Mouse (Mus musculus): ENCODE data around the gene Gm42420. TPM values are rescaled to one million over a fixed set of nuclear protein-coding genes. Genes with fewer than 3 reads are reported as not detected.

Gm42420 gene
- total RNA-seq, 2 experiments from 2014 or later, result 0.88 TPM; not detected in 1

DNA sequence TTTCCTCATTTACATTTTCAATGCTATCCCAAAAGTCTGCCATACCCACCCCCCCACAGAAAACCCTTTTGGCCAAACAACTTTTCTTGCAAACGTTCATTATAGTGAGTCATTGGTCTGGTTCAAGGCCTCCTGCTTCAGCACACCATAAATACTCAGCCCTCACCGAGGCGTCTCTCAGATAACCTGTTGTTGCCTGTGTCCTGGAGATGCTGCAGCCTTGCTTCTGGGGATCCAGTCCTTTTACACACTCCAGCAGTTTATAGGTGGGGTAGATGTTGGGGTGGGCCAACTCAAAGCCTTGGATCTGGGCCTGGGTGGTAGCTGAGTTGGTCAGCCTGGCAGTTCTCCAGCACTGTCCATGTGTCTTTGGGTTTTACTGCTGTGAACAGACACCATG, 15.1 kb upstream of the Gm42420 start:
- DNase-seq (ENCODE audit: low spot score in 2 of 2), result no peak

DNA sequence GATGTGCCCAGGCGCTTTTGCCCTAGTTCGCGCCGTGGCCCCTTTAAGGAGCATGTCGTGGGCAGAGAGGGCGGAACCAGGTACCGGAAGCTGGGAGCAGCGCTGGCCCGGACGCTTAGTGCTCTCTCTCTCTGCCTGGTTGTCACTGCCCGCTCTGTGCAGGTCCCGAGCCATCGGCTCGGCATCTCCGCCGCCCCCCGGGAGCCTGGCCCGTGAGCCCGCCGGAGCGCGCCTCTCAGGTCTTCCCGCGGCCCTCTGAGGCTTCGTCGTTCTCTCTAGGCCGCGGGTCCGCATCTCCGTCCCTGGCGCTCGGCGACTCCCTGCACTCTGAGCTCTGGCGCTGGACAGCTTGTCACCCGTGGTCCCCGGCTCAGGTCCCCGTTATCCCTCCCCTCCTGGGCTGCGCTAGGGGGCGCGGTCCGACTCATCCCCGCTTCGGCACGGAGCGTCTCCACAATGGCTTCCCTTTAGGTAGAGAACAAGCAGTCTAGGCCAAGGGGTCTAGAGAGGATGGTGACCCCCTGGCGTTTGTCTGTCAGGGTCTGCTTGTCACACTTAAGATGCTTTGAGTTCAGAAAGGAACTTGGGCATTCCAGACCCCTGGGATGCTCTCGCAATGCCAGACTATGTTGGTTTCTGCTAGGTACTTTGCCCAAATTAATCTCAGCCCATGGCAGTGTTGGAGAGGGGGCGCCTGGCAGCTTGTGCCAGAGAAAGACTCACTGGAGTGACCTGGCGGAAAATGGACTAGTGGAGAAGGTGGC, 11.6 kb upstream of the Gm42420 start, which contains the start of gene Adck2:
Adck2 (plus strand) TSS at position 83 of the 764 bp plus-strand sequence.
- peak; percentile 67 to 81 for DNase-seq (ENCODE audit: low spot score in 2 of 2)

DNA sequence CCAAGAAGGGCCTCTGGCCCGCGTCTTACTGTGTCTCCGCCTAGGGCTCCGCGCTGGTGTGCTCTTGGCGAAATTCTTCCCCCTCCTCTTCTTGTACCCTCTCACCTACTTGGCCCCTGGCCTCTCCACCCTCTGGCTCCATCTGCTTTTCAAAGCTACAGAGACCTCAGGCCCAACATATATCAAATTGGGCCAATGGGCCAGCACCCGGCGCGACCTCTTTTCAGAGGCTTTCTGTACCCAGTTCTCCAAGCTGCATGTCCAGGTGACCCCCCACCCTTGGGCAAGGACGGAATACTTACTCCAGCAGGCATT, 11.0 kb upstream of the Gm42420 start:
- no peak for DNase-seq (ENCODE audit: low spot score in 2 of 2)

DNA sequence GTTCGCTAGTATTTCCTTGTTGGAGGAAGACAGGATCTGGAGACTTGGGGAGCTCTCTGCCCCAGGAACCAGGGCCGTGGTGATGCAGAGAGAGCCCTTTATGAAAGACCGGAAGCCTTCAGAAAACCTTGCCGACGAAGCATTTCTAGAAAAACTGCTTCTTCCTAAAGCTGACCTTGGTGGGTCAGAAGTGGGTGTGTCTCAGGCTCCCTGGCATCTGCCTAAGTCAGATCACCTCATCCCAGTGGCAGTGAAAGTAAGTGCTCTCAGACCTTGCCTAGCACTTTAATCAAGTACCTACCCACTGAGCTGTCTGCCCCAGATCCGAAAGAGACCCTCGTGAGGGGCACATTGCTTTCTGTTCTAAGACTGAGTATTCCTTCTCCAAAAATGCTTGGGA, 10.6 kb upstream of the Gm42420 start:
- DNase-seq (ENCODE audit: low spot score in 2 of 2), result no peak

DNA sequence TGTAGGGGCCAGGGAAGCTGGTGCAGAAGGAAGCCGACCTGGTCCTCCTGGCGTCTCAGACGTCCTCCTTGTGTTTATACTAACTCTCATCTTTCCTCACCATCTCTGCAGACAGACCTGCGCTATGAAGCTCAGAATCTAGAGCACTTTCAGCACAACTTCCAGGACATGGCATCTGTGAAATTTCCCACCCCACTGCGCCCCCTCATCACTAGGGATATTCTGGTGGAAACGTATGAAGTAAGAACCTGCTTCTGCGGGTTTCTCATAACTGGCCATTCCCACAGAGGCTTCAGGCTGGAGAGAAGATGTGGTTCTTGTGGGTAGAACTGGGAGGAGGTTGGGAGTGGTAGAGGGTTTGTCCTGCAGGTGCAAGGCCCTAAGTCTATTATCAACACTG, 6.0 kb upstream of the Gm42420 start:
- DNase-seq (ENCODE audit: low spot score in 2 of 2), result no peak

DNA sequence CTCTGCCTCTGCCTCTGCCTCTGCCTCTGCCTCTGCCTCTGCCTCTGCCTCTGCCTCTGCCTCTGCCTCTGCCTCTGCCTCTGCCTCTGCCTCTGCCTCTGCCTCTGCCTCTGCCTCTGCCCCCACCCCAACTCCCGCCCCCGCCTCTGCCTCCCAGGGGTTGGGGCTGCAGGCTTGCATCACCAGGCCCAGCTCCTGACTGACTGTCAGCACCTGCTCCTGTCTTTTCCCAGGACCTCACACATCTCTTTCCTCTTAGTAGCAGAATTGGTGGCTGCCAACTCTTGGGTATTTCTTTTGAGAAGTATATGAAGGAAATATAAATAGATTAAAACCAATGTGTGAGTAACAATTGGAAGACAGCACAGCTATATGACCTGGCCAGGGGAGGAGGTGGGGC, 5.0 kb upstream of the Gm42420 start:
- DNase-seq (ENCODE audit: low spot score in 2 of 2), result no peak

DNA sequence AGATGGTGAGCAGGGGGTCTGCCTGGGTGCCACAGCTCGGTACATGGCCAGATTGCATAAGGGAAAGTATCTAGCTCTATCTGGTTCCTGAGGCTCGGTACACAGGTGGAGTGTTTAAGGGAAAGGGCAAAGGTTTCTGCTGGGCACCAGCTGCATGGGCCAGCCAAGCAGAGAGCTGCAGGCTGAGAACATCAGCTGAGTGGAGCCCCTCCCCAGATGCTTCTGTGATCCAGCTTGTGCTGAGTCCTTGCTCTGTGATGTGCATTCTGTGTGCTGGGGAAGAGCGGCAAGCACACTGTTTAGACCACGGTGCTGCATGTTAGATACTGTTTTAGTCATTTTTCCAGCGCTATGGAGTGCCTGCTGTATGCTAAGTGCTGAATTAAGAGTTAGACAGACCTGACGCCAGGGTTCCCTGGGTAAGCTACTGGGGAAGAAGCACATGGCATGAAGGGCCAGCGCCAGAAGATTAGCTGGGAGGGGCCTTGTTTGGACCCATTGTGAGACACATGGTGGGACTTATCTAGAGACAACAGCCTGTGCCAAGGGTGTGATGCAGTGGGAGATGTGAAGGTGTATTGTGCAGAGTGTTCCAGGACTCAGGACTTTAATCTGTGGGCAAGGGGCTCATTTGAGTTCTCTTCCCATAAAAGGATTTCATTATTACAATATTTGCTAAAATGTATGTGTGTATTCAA, 4.3 kb upstream of the Gm42420 start:
- no peak for DNase-seq (ENCODE audit: low spot score in 2 of 2)

DNA sequence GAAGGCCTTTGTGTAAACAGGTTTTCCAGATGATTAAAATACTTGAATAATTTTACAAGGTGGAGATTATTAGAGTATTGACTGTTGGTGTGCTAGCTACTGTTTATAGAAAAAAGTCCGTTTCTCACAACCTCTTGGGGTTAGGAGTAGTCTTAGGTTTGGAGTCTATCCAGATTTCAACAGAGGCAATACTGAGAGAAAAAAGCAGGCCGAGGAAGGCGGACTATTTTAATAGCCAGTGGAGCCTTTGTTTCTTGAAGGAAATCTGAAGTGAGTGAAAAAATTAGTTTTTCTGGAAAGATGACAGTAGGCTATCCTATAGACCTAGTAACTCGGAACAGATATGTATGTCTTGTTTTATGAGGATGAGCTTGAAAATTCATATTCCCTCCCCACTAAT, 5.9 kb downstream of the Gm42420 start:
- no peak for DNase-seq (ENCODE audit: low spot score in 2 of 2)

DNA sequence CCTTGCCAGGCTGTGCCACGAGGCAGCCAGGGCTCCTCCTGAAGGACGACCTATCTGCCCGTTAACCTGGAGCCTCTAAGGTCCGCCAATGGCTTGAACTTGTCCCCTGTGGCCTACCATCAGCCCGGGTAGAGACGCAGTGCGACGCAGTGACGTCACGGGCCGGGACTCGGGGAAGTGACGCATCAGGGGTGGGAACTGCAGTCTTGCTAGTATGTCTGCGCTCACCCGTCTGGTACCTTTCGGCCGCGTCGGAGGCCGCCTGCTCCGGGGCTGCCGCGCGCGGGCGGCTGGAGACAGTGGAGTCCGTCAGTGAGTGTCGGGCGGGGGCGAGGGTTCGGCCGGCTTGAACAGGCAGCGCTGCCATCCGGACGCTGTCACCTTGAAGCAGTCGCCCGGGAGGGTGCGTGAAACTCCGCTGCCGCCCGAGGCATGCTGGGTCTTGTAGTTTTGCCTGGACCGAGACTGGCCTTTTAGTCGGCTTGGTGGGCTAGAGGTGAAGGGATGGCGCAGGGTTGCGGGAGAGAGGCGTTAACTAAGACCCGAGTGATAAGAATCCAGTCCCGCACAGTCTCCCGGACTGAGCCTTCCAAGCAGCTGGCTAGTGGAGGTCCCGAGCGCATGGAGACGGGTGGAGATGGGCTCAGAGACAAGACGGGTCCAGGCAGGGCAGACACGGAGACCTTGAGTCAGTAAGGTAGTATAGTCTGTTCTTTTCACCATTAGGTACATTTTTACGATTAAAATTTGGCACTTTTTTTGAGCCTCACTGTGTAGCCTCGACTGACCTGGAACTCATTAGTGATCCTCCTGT, 7.1 kb downstream of the Gm42420 start, which contains the start of gene Ndufb2:
Ndufb2 (plus strand) TSS at position 174 of the 814 bp plus-strand sequence.
- peak; percentile 95 to 97 for DNase-seq (ENCODE audit: low spot score in 2 of 2)

DNA sequence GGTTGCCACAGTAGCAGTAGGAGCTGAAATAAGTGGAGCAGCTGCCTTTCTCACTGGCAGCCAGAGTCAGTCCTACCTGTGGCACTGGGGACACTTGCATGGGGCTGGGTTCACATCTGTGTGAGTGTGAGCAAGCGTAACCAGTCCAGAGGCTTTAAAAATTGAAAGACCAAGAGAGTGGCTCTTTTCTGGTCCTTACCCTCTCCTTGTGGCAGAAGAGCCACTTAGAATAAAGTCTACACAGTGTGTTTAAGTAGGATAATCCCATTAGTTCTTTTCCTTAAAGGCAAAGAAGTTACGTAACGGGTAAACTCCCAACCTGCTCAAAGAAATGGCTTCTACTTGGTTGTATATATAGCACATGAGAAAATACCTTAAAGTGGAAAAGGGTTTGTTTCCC, 15.3 kb downstream of the Gm42420 start:
- DNase-seq (ENCODE audit: low spot score in 2 of 2), result no peak

DNA sequence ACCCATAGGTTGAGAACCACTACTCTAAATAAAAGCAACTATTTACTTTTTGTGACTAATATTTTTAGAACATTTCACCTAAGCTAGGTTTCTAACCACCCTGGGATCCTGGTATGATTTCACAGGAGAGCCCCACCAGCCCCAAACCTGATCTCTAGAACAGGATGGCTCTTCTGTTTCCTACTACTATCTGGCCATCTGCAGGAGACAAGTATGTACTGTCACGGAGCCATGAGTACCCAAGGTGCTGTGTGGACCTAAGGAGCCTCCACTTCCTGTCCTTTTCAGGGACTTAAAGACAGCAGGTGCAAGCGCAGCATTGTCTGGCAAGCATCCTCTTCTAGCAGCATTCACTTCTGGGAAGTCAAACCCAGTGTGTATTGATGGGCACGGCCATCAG, 16.3 kb downstream of the Gm42420 start:
- no peak for DNase-seq (ENCODE audit: low spot score in 2 of 2)

DNA sequence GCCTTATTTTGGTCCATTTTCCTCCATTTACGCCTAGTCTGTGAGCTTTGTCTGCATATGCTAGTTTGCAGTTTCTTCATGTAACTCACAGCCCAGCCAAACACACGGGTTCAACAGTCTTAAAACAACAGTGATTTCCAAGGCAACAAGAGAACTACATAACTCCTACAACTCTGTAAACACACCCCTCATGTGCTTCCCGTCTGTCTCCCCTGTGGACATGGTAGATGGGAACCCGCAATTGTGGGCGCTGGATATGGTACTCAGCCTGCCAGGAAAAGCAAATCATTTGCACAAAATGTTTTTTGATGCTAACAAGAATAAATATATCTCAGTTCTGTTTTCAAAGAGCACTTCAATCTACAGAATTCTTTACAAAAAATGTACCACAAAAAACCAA, 19.0 kb downstream of the Gm42420 start:
- DNase-seq (ENCODE audit: low spot score in 2 of 2), result peak in 1 of 2 experiments; percentile 71

DNA sequence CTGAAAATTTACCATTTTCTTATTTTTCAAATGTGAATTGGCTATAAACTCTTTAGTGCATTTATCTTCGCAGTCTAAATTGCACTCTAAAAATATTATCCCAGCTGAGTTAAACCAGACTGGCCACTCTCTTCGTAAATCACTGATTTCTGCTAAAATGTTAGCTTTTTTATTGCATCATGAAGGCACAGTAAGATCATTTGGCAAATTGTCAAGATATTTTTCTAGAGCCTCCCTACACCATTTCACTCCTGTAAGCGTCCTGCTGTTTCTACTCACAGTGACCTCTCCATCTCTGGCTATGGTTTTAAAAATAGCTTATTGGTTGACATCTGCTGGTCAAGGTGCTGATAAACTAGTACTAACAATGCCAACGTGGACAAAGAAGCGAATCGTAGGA, 20.5 kb downstream of the Gm42420 start:
- no peak for DNase-seq (ENCODE audit: low spot score in 2 of 2)

DNA sequence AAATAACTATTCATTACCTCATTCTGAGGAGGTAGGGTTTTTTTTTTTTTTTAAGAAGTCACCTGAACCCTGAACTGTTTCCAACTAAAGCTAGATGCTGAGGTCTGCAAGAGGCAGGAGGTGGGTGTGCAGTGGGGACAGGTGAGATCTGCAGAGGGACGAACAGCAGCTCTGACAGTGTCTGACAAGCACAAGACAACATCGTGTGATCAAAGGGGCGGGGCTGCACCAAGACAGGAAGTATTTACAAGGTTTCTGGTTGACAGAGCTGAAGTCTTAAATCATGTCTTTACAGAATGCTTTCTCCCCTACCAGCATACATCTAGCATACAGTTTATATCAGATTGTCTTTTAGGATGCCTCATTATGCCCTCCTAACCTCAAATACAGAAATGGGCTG, 21.3 kb downstream of the Gm42420 start:
- DNase-seq (ENCODE audit: low spot score in 2 of 2), result no peak

DNA sequence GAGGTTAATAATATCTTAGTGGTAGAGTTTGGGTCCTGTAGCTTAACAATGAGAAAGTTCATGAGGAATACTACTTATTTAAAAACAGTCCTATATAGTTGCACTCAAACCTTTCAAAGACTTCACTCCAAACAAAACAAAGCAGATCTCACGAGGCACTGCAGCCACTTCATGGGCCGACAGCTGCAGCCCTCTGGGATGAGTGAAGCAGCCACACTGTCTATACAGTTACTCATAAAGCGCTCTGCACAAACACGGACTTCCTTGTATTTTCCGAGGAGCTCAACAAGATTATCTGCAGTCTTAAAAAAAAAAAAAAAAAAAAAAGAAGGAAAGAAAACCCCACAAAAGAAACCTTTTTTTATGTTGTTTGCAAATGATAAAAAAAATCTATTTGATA, 21.8 kb downstream of the Gm42420 start:
- no peak for DNase-seq (ENCODE audit: low spot score in 2 of 2)

DNA sequence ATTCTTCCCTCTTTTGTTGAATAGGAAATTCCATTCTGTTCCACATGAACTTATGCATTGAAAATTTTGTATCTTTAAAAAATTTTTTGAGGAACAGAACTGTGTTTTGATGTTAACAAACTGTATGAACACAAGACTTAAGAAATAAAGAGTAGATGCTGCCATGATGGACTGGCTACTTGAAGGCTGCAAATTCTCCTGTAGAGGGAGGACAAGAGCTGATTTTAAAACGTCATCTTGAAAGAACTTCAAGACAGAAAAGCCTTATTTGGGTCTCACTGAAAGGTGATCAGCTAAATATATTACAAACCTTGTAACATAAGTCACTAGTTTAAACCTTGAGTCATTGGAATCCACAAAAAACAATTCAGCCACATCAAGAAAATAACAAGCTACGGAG, 24.7 kb downstream of the Gm42420 start:
- DNase-seq (ENCODE audit: low spot score in 2 of 2), result no peak

DNA sequence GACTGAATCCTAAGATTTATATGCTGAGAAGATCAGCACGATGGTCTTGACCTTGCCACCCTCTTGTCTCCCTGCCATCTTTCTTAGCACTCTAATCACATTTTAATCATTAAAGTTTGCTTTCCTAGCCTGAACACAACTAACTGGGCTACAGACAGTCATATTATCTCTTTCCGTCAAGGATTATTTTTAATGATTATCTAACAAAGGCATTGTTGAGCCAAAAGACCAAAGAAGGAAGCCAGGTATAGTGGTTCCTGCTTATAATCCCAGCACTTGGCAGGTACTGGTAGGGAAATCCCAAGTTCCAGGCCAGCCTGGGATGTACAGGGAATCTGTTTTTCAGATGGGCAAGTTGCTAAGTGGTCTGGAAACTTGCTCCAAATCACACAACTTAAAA, 25.7 kb downstream of the Gm42420 start:
- no peak for DNase-seq (ENCODE audit: low spot score in 2 of 2)

Other genes with a start within 250 kb of the Gm42420 start
- 10 to 100 TPM; 85.7 to 87.6 TPM for gene Slc37a3, start 208.1 kb upstream of the Gm42420 start, total RNA-seq (2021)
- gene Rab19, start 204.6 kb upstream of the Gm42420 start, total RNA-seq (2021), result under 1 TPM in 1 of 2 experiments, not detected in 1; 0.21 TPM
- 100 to 1,000 TPM; 145 to 156 TPM for gene Mkrn1, start 165.3 kb upstream of the Gm42420 start, total RNA-seq (2021)
- gene Dennd2a, start 27.9 kb upstream of the Gm42420 start, total RNA-seq (2021), result 10 to 100 TPM; 30.0 to 35.7 TPM
- gene Adck2, start 11.9 kb upstream of the Gm42420 start, total RNA-seq (2021), result 10 to 100 TPM; 28.0 to 32.3 TPM
- 100 to 1,000 TPM; 182 to 188 TPM for gene Ndufb2, start 6.8 kb downstream of the Gm42420 start, total RNA-seq (2021)
- 100 to 1,000 TPM in 1 of 2 experiments, 10 to 100 TPM in 1; 99.6 to 107 TPM for gene Braf, start 139.7 kb downstream of the Gm42420 start, total RNA-seq (2021)
- gene Mrps33, start 225.2 kb downstream of the Gm42420 start, total RNA-seq (2021), result 100 to 1,000 TPM; 108 to 110 TPM

Data from layer of hippocampus, postnatal 14 days (tissue).